Mouse (Mus musculus) stomach, postnatal 0 days (tissue): Measurements from ENCODE around the gene Gse1.

ENCODE experiments used
- CTCF ChIP-seq: IDR thresholded peaks from 2 replicates; pipeline ENCODE4 v1.5.1; 2016; ENCODE audit warnings: antibody characterized with exemption, low read depth, mild to moderate bottlenecking, moderate library complexity
- EP300 ChIP-seq: optimal IDR thresholded peaks from 2 replicates; pipeline ENCODE3; 2016; ENCODE audit warnings: antibody characterized with exemption

DNA sequence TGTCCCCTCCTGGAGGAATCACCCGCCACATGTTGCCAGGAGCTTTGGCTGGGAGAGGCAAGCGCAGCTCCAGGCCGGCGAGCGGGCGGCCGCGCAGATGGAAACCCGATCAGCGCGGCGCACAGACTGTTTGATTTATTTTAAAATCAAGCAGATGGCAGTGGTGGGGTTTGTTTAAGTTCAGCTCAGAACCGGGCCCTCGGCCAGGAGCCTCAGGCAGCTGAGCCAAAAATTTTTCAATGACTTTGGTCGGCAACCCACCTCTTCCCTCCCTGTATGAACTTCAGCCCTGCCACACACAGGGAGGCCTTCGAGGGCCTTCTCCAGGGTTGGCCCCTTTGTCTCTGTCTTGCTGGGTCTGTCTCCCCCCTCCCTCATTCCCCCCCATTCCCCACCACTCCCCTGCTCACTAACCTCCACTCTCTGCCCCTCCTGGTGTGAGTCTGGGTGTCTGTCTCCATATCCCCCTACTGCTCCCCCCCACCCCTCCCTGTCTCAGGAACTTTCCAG, 36.7 kb downstream of the Gse1 start:
- TF ChIP-seq CTCF (peak; percentile 17), EP300 (no peak)
